Mouse (Mus musculus) kidney, embryonic 14.5 days (tissue): ENCODE data around the gene Atr. TPM values are rescaled to one million over a fixed set of nuclear protein-coding genes. Genes with fewer than 3 reads are reported as not detected.

Source experiments
- polyA plus RNA-seq: library from polyadenylated mRNA; unstranded; fragments of >200 nt; fragmentation: Nextera tagmentation; extraction: Ambion mirVana; gene quantifications from 2 replicates; pipeline ENCODE4 v1.2.1, GENCODE M21; 2014

Gene Atr
- polyA plus RNA-seq, 1 experiment from 2014 or later, result 27.7 TPM

Other genes with a start within 250 kb of the Atr start
- gene Pcolce2, start 220.0 kb upstream of the Atr start, polyA plus RNA-seq, result 1.5 and 1.6 TPM in 2 replicates
- gene Trpc1, start 107.2 kb upstream of the Atr start, polyA plus RNA-seq, result 3.4 and 4.8 TPM in 2 replicates
- 9.2 and 14.1 TPM in 2 replicates for gene Pls1, start 12.3 kb upstream of the Atr start, polyA plus RNA-seq
- 13.1 and 29.2 TPM in 2 replicates for gene Xrn1, start 97.2 kb downstream of the Atr start, polyA plus RNA-seq